Mouse (Mus musculus) cerebellum, adult 11-12 months (tissue): ENCODE measurements at regions not wholly inside any gene's neighbourhood (a gene's known extent, or its start where the extent isn't known, plus 50 kb on each side); places are given as distances from the start of the nearest gene placed in this dataset.
A peak's percentile ranks its signal among the peaks of the same experiment; 100 is the strongest.

Experiments
- DNase-seq: peaks from one replicate; pipeline ENCODE4 v3.0.0; 2022

GRCm38 (mm10) chr5:126765037-126765707 lies 476.4 kb upstream of the Tmem132c start:
- DNase-seq, result peak; percentile 6

DNA sequence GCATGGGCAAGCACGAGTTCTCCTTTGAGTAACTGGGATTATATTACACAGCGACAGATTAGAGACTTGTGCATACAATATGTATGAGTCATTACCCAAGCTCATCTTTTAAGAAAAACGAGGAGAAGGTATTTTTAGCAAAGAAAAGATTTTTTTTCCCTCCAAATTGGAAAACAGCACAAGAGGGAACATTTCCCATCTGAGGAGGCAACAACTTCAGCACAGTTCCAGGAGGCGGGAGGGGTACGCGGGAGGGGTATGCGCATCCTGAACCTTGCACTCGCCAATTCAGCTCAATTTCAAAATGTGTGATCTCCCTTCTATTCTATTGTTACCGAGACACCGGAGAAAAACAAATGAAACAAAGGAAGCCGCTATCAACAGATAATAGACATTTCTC lies 472.6 kb upstream of the Tmem132c start:
- DNase-seq, result no peak

DNA sequence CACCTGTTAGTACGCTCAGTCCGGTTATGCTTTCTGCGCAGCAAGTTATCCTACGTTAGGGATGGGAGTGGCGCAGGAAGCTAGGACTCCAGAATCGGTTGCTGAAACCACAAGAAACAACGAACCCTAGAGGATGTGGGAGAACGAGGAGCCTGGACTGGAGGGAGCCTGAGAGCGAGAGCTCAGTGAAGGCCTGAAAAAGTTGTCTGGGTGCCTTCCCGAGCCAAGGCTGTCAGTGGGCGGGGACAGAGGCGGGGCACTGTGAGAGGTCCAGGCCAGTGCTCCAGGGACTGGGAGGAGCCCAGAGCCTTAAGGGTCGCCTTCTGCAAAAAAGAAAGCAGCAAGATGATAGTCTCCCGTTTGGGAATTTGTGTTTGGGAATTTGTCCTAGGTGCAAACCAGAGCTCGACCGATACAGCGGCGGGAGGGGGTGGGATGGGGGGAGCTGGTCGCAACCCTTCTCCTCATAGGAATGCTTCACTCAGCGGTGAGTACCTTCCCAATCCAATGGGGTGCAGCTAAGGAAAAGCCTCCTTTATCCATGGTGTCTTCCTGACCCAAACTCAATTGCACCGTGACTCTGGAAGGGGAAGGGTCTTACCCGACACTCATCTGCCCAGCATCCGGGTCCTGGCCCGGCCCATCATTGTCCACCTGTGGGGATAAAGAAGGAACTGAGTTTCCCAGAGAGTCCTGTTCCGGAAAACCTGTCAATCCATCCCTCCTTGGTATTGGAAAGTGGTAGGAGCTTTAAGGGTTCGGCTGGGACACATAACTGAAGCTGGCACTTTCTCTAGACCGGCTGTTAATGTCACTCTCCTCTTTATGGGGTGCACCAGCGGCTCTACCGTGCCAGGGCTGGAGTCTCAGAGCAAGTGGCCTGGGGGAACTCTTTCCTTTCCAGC lies 453.6 kb upstream of the Tmem132c start:
- DNase-seq, result no peak

DNA sequence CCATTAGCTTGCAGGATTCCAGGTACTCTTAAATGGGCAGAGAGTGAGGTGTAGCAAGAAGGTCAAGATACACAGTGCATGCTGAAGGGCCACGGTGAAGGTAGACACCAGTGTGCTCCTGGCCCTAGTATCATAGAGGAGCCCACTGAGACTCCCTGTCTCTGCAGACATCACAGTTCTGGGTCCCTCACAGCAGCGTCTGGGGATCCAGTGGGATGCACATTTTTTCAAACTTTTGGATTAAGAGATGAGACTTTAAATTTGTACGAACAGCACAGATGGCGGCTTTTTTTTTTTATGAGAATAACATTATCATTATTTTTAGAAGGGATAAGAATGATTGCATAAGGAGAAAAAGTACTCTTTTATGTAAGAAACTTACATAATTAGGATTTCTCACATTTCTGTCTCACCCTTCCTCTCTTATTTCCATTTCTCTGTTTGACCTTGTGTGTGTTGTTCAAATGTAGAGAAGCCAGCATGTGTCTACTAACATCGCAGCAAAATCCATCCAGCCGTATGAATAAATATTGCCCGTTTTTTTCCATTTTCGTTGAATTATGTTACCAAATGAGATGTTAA lies 441.8 kb upstream of the Tmem132c start:
- DNase-seq, result no peak

DNA sequence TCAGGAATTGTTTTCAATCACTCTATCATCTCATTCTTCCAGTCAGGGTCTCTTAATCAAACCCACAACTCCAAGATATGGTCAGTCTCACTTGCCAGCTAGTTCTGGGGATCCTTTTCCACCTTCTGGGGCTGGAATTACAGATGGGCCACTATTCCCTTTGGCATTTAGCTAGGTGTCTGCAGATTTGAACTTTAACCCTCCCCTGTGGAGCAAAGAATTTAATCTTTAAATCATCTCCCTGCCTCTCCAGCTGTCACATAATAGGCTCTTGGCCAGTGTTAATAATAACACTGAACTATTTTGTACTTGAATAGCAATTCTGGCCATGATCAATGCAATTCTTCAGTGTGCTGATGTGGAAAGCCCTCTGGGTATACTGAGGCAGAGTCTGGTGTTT lies 435.0 kb upstream of the Tmem132c start:
- DNase-seq, result no peak

- DNase-seq, result no peak
Measured at GRCm38 (mm10) chr5:126816069-126816468, 425.5 kb upstream of the Tmem132c start.

DNA sequence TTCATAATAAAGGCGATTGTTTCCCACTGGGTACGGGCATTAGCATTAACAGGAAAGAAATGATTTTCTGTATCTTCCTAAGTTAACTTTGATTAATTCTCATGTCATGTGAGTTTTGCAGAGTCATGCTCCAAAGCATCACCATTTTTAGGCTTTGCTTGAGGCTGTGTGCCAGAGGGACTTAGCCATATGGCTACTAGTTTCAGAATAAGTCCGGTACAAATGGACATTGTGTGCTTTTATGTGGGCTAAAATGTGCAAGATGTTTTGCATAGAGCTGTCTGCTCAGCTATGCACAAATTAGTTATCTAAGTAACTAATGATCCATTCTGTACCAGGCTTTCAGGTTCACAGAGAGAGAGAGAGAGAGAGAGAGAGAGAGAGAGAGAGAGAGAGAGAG lies 406.2 kb upstream of the Tmem132c start:
- no peak for DNase-seq

DNA sequence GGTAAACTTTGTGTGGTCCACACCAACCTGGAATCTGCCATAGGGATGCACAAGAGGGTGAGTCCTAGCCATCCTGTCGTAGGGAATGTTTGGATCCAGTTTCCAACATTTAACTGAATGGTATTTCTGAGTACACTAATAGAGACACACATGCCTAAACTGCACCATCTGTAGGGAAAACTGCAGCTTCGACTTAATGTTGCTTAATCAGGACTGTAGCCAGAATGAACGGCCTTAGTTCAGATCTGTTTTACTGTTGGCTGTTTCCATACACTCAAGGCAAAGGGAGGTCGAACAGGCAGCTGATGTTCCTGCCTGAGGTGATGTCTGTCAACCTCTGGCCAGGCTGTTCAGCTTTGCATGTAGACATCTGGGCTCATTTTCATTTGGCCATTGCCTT lies 399.0 kb upstream of the Tmem132c start:
- DNase-seq, result no peak

DNA sequence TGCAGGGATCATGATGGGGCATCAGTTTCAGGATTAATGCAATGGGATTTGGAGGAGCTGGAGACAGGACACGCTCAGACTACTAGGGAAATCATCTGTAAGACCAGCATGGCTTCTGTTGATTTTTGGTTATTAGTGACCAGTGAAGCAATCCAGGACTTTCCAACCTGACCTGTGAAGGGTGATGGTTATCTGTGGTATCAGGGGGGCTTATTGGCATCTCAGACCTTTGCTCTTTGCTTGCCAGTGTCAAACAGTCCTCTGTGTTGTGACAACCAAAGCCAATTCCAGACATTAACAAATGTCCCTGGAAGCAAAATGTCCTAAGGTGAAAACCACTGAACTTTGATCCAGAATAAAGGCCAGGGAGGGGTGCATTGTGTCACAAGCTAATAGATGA lies 379.5 kb upstream of the Tmem132c start:
- no peak for DNase-seq

GRCm38 (mm10) chr5:126875842-126876241 lies 365.8 kb upstream of the Tmem132c start:
- no peak for DNase-seq

DNA sequence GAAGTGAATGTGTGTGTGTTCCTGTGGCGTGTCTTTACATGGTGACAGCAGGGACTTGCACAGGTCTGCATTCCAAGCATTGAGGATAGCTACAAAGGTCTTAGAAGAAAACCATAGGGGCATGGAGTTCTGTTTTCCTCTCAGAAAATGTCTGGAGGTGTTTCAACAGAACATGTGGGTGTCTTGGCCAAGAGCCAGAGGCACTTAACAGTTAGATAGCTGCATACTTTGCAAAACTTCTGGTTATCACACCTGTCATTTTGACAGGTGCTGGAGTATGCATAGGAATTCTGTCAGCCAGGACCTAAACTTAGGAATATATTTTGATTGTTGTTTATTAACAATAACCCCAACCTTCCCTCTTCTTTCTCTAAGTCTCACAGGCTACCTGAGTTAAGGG lies 350.9 kb upstream of the Tmem132c start:
- DNase-seq, result no peak

DNA sequence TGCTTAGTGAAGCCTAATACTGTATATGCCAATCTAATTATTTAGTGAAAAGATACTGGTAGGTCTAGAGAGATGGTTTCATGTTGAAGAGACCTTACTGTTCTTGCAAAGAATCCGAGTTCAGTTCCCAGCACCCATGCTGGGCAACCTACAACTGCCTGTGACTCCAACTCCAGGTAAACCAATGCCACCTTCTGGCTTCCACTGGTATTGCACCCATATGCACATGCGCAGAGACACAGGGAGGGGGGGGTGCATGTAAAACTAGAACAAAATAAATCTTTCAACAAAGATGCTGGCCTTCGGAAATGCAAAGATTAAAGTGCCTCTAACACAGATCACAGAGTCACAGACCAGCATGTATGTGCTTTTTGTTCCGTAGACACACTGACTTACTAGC lies 348.5 kb upstream of the Tmem132c start:
- DNase-seq, result no peak

GRCm38 (mm10) chr5:126910084-126910483 lies 331.5 kb upstream of the Tmem132c start:
- no peak for DNase-seq

GRCm38 (mm10) chr5:126917300-126917699 lies 324.3 kb upstream of the Tmem132c start:
- DNase-seq, result no peak

- no peak for DNase-seq
Measured at GRCm38 (mm10) chr5:126933466-126933865, 308.1 kb upstream of the Tmem132c start.

- no peak for DNase-seq
Measured at GRCm38 (mm10) chr5:126944861-126945260, 296.7 kb upstream of the Tmem132c start.

DNA sequence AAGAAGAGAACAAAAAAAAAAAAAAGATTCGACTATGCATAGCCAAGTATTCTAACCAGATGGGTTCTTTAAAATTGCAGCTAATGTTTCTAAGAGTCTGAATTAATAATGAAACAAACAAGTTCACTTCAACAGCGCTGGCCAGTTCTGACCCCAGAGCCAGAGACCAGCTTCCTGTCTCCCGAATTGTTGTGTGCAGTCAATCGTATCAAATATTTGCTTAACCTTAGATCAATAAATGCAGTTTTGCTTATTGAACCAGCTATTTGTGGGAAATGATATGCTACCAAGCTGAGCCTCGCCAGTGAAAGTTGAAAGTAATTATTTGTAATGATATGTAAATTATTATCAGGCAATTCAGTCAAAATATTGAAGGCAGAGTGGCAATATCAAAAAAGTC lies 287.4 kb upstream of the Tmem132c start:
- no peak for DNase-seq

DNA sequence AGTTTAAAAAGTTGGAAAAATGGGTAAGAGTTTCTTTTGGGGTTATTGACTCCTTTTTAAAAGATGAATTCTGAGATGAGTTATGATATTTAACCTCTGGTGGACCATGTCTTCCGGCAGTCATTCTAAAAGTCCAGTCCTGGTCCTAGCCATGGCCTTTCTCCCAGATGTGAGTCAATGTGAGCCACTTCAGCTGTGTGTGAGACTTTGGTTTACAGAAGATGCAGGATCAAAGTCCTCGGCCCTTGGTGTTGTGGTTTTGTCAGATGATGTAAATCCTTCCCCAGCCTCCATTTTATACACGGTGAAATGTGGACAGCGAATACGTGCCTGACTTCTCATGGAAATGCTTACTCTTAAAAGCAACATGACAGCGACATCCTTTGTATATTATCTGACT lies 287.0 kb upstream of the Tmem132c start:
- no peak for DNase-seq

DNA sequence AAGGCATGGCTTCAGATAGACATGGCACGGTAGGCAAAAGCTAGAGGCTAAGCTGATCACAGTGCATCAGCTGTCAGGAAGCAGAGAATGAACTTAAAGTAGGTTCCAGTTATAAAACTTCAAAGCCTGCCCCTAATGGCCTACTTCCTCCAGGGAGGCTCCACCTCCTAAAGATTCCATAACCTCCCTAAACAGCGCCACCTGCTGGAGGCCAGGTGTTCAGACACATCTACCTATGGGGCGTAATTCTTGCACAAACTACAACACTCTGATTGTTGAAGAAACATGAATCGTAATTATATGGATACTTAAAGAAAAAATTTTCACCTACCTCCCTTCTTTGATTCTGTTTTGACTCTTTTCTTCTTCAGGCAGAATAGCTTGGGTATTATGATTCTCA lies 277.0 kb upstream of the Tmem132c start:
- no peak for DNase-seq

DNA sequence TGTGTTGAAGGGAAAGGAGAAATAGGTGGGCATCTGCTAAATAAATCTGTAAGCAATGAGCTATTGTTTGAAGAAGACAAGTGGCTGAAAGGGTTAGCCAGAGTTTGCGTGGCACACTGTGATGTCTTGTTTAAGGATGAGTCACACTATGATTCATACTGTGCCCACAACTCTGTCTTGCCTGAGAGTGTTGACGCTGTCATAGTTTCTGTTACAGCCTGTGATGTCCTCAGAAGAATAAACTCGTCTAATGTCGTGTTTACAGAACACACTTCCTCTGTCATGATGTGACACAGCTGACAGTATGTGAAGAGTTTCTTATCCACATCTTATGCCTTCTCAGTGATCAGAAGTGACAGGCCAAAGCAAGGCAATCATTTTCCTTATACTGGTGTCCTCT lies 274.5 kb upstream of the Tmem132c start:
- DNase-seq, result no peak

DNA sequence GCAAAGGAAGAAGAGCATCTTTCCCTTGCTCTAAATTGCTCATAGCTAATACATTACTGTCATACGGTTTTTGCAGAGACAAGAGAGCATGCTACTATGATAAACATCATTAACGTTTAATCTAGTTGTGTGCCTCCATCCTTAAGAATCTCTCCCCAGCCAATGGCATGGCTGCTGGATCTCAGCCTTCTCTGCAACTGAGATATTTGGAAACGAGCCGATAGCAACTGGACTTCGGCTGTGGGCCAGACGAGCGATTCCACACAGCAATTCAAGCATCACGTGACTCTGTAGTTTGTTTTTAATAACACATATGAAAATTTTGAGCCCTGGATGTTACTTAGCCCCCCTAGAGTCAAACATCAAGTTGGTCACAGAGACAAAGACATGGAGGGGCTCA lies 272.2 kb upstream of the Tmem132c start:
- DNase-seq, result no peak

DNA sequence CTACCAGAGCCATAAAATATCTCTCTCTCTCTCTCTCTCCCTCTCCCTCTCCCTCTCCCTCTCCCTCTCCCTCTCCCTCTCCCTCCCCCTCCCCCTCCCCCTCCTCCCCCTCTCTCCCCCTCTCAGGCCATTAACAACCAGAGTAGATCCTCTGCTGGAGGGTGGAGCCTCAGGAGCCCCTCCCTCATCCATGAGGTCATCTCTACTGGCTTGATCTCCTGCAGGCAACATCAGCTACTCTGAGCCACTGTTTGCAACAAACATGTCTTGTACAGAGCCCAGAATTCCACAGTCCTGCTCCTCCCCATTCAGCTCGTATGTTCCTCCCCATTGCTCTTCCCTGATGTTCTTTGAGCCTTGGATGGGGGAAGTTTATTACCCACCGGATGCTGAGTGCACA lies 270.3 kb upstream of the Tmem132c start:
- no peak for DNase-seq

- no peak for DNase-seq
Measured at GRCm38 (mm10) chr5:126971981-126972380, 269.6 kb upstream of the Tmem132c start.

DNA sequence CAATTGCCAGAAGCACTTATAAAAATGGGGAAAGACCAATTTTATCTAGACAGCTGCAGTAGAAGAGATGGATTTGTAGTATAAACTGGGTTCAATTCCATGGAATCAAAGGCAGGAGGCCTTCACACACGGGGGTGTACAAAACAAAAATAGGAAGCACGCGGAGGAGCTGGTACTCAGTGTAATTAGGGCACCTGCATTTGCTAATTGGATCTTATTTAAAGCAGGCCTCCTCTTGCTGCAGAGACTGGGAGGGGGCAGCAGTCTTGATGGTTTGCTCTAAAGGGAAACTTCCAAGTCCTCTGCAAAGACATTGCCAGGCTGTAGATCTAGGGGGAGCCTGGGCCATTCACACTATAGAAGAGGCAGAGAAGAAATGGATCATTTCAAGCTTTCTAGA lies 268.2 kb upstream of the Tmem132c start:
- DNase-seq, result no peak
